ENCODE assay signal across 7 mouse cellular contexts in the genomic region with DNA sequence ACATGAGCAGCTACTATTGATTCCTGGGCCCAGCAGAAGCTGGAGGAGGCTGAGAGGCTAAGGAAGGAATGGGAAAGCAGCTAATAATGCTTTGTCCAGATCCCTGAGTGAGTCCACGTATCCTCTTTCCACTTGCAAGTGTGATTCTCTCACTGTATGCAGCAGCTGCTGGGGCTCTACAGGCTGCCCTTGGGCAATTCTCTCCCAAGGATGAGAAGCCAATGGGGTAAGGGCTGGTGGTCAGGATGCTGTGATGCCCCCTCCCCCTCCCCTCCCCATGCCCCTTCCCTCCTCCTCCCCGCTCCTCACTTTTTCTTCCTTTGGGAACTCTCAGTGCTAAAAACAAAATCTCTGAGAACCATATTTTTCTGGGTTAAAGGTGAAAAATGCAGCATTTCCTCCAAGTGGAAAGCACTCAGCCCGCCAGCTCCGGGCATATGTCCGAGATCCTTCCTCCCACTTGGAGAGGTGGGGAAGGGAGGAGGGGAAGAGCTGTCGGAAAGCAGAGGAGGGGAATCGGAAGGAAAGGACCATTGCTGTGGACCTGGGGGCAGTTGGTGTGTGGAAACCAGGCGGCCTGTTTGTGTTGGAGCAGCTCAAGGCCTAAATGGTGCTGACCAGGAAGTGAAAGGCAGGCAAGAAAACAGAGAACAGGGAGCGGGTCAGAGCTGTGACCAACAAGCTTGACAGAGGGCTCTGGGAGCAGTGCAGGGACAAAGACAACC.
DNase-seq lines count a peak whose midpoint lies in the region; ATAC-seq and TF ChIP-seq lines count a peak whose summit lies in the region.

No protein-coding gene starts in this region.

- H3K36me3 ChIP-seq in embryonic facial prominence, embryonic 11.5 days (replicated peaks; ENCODE audit: control insufficient read depth, insufficient read depth, low read depth, low read length): no peaks in the 10 kb centered on the region
- H3K36me3 ChIP-seq in limb, embryonic 14.5 days (ENCODE audit: control insufficient read depth, insufficient read depth, low read length): no peaks in the 10 kb centered on the region

- no peak for TF ChIP-seq POLR2A in limb, embryonic 14.5 days (IDR thresholded peaks at IDR 0.05; ENCODE audit: borderline replicate concordance, extremely low read depth, insufficient read depth, insufficient read length)

- WGBS in embryonic facial prominence, embryonic 11.5 days: 28% methylated on average over 9 of the region's 9 CpGs
- WGBS in limb, embryonic 14.5 days: 58% methylated on average over 9 of the region's 9 CpGs

- no peak overlapping the region for H3K4me2 ChIP-seq in embryonic facial prominence, embryonic 11.5 days (ENCODE audit: low read depth, low read length)
- no peak overlapping the region for H3K4me2 ChIP-seq in limb, embryonic 14.5 days (replicated peaks; ENCODE audit: low read depth, low read length, severe bottlenecking)

- H3K4me1 ChIP-seq in embryonic facial prominence, embryonic 11.5 days (ENCODE audit: control insufficient read depth, insufficient read depth, low read length): peaks cover 13% of the 10 kb centered on the region
- H3K4me1 ChIP-seq in limb, embryonic 14.5 days (ENCODE audit: control insufficient read depth, insufficient read depth, low read length): peaks cover 49% of the 10 kb centered on the region

- ATAC-seq in embryonic facial prominence, embryonic 11.5 days (replicated peaks; ENCODE audit: insufficient number of reproducible peaks, low FRiP score, low TSS enrichment, low read depth): no peak
- ATAC-seq in limb, embryonic 14.5 days (ENCODE audit: low FRiP score, low read depth): no peak

- H3K4me3 ChIP-seq in embryonic facial prominence, embryonic 11.5 days (ENCODE audit: low read depth, low read length): no peak overlapping the region
- no peak overlapping the region for H3K4me3 ChIP-seq in limb, embryonic 14.5 days (replicated peaks; ENCODE audit: low read length)

- H3K9me3 ChIP-seq in embryonic facial prominence, embryonic 11.5 days (replicated peaks; ENCODE audit: control insufficient read depth, low read length): no peaks in the 10 kb centered on the region
- H3K9me3 ChIP-seq in limb, embryonic 14.5 days (ENCODE audit: control insufficient read depth, low read length): no peaks in the 10 kb centered on the region

- peak overlapping the region; percentile 49; the same call in 1 of the 2 replicates for H3K27ac ChIP-seq in embryonic facial prominence, embryonic 11.5 days (replicated peaks; ENCODE audit: low read depth, low read length)
- no peak overlapping the region for H3K27ac ChIP-seq in limb, embryonic 14.5 days (replicated peaks; ENCODE audit: low read depth, low read length)

- H3K27me3 ChIP-seq in embryonic facial prominence, embryonic 11.5 days (ENCODE audit: control insufficient read depth, insufficient read depth, low read length): no peaks in the 10 kb centered on the region
- H3K27me3 ChIP-seq in limb, embryonic 14.5 days (ENCODE audit: control insufficient read depth, insufficient read depth, low read length): no peaks in the 10 kb centered on the region

- H3K9ac ChIP-seq in embryonic facial prominence, embryonic 11.5 days (replicated peaks; ENCODE audit: low read length): no peak overlapping the region
- H3K9ac ChIP-seq in limb, embryonic 14.5 days (ENCODE audit: low read depth, low read length, severe bottlenecking): no peak overlapping the region

- intact Hi-C loops in heart, postnatal 14 days (cut with DNase I): no loop called here

- DNase-seq in adrenal gland, adult 8-10 months: peak; percentile 21
- DNase-seq in embryonic facial prominence, embryonic 11.5 days (ENCODE audit: low spot score): peak; percentile 33
- DNase-seq in heart, postnatal 14 days: peak; percentile 62 to 80
- peak; percentile 42 for DNase-seq in limb, embryonic 14.5 days (ENCODE audit: low spot score)
- peak; percentile 73 to 75 for DNase-seq in urinary bladder, postnatal 4 days (ENCODE audit: low spot score in 2 of 2)
- DNase-seq in frontal cortex, adult 2 months (ENCODE audit: extremely low spot score in 1 of 2, low spot score in 1 of 2): no peak
- DNase-seq in frontal cortex, postnatal 14 days (ENCODE audit: low spot score in 2 of 2): no peak

Comparison
In these comparisons a context has a peak if more than half of its experiments do, and no peak if none do; other contexts are left out.
1. DNase-seq: peak in adrenal gland, adult 8-10 months (single experiment), embryonic facial prominence, embryonic 11.5 days (single experiment), heart, postnatal 14 days (2 of 2), limb, embryonic 14.5 days (single experiment) and urinary bladder, postnatal 4 days (2 of 2); none in frontal cortex, adult 2 months (0 of 2) and frontal cortex, postnatal 14 days (0 of 2).